Mouse (Mus musculus) myocyte (in vitro differentiated cells): ENCODE measurements around the gene Polr3b.

Experiments
- CEBPB ChIP-seq: IDR thresholded peaks from 2 replicates; pipeline ENCODE4 v1.6.1; 2011; ENCODE audit warnings: mild to moderate bottlenecking, moderate library complexity; ENCODE audit not compliant: poor library complexity, insufficient read depth, severe bottlenecking
- E2F4 ChIP-seq: IDR thresholded peaks from one replicate; pipeline ENCODE4 v1.6.1; 2011; ENCODE audit warnings: mild to moderate bottlenecking, control low read depth, moderate library complexity; ENCODE audit not compliant: insufficient read depth
- MAX ChIP-seq: IDR thresholded peaks from one replicate; pipeline ENCODE4 v1.6.1; 2011; ENCODE audit warnings: low read depth, mild to moderate bottlenecking, control low read depth
- MYOD1 ChIP-seq, 3 experiments: IDR thresholded peaks; one replicate each; pipeline ENCODE4 v1.6.1; 2011; ENCODE audit warnings: control low read depth in 2 of 3, low read depth in 2 of 3, mild to moderate bottlenecking in 2 of 3, moderate library complexity in 1 of 3; ENCODE audit not compliant: insufficient read length in 2 of 3, control insufficient read depth in 1 of 3
- MYOG ChIP-seq, 3 experiments: IDR thresholded peaks; one replicate each; pipeline ENCODE4 v1.6.1; 2011; ENCODE audit warnings: control low read depth in 2 of 3, low read depth in 2 of 3, mild to moderate bottlenecking in 2 of 3; ENCODE audit not compliant: insufficient read length in 2 of 3, control insufficient read depth in 1 of 3, insufficient read depth in 1 of 3
- POLR2A ChIP-seq: IDR thresholded peaks from one replicate; pipeline ENCODE4 v1.6.1; 2011; ENCODE audit warnings: low read depth, mild to moderate bottlenecking, control low read depth, moderate library complexity; ENCODE audit not compliant: insufficient read length
- POLR2AphosphoS2 ChIP-seq: IDR thresholded peaks from one replicate; pipeline ENCODE4 v1.6.1; 2011; ENCODE audit warnings: low read depth, control low read depth; ENCODE audit not compliant: insufficient read length
- SRF ChIP-seq: IDR thresholded peaks from one replicate; pipeline ENCODE4 v1.6.1; 2011; ENCODE audit warnings: low read depth; ENCODE audit not compliant: control insufficient read depth, insufficient read length
- TCF12 ChIP-seq: IDR thresholded peaks from one replicate; pipeline ENCODE4 v1.6.1; 2011; ENCODE audit warnings: mild to moderate bottlenecking, control low read depth; ENCODE audit not compliant: poor library complexity, insufficient read depth, severe bottlenecking
- TCF3 ChIP-seq: IDR thresholded peaks from one replicate; pipeline ENCODE4 v1.6.1; 2011; ENCODE audit warnings: low read depth, control low read depth; ENCODE audit not compliant: insufficient read length
- USF1 ChIP-seq: IDR thresholded peaks from one replicate; pipeline ENCODE4 v1.6.1; 2011; ENCODE audit warnings: low read depth, mild to moderate bottlenecking, control low read depth, moderate library complexity

DNA sequence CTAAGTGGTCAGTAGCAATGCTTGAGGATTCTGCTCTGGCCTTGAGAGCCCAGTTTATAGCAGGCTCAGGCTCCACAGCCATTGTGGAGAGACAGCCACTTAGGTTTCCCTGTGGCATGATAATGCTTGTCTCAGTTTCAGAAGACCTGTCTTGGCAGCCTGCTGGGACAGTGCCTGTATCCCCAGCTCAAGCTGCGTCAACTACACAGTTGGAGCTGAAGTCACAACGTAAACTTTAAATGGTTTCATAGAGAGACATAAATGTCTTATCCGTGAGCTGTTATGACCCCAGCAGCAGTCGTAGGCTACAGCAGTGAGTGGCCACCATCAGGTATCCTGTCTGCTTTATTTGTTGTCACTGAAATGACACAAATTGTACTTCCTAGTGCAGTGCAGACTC lies 68.7 kb downstream of the Polr3b start:
- TF ChIP-seq E2F4: no peak
- no peak for TF ChIP-seq TCF3
- TF ChIP-seq POLR2A: no peak
- TF ChIP-seq MAX: no peak
- no peak for TF ChIP-seq POLR2AphosphoS2
- no peak for TF ChIP-seq TCF12
- TF ChIP-seq USF1: no peak
- TF ChIP-seq MYOD1 (IDR thresholded peaks at IDR 0.05; ENCODE audit: control insufficient read depth in 1 of 3, insufficient read length in 2 of 3, low read depth in 2 of 3): no peak
- TF ChIP-seq SRF: no peak
- no peak for TF ChIP-seq MYOG (IDR thresholded peaks at IDR 0.05; ENCODE audit: control insufficient read depth in 1 of 3, insufficient read depth in 1 of 3, insufficient read length in 2 of 3, low read depth in 2 of 3)
- TF ChIP-seq CEBPB: no peak
